Mouse (Mus musculus) megakaryocyte, embryonic 14.5 days (primary cell): Measurements from ENCODE around the gene Abca3. TPM values are rescaled to one million over a fixed set of nuclear protein-coding genes. Genes with fewer than 3 reads are reported as not detected.
A peak's percentile ranks its signal among the peaks of the same experiment; 100 is the strongest.
"Not testable (repeated sequence)": the region's sequence is repeated elsewhere in the genome, so short reads cannot be mapped to it uniquely, and the experiment has no call there.

Experiments used
- H3K27me3 ChIP-seq: replicated peaks from 2 replicates; pipeline ENCODE3; 2012; ENCODE audit warnings: inconsistent platforms
- H3K36me3 ChIP-seq: replicated peaks from 2 replicates; pipeline ENCODE3; 2012; ENCODE audit warnings: low read length, inconsistent platforms, mixed read lengths
- H3K4me1 ChIP-seq: 2 replicates; pipeline ENCODE4 v1.6.1; 2012; ENCODE audit warnings: inconsistent platforms
- H3K4me3 ChIP-seq: replicated peaks from 2 replicates; pipeline ENCODE3; 2012; ENCODE audit warnings: moderate library complexity, mild to moderate bottlenecking, inconsistent platforms
- H3K9me3 ChIP-seq: 2 replicates; pipeline ENCODE4 v1.6.1; 2012; ENCODE audit warnings: inconsistent platforms
- FLI1 ChIP-seq: IDR thresholded peaks from 2 replicates; pipeline ENCODE4 v1.6.1; 2012; ENCODE audit warnings: low read length, inconsistent platforms, mixed read lengths
- GATA1 ChIP-seq: IDR thresholded peaks from 3 replicates; pipeline ENCODE4 v1.6.1; 2012; ENCODE audit warnings: mixed read lengths, low read length, inconsistent platforms, borderline replicate concordance
- polyA plus RNA-seq: library from polyadenylated mRNA; stranded (reverse); fragments of >175 nt; gene quantifications from 2 replicates; pipeline ENCODE4 v1.2.3, GENCODE M21; 2012; ENCODE audit warnings: low replicate concordance; ENCODE audit not compliant: insufficient read depth

The Abca3 gene
- polyA plus RNA-seq, 1 experiment, result 7.6 TPM

- Histone ChIP-seq H3K4me3 (no peak overlapping the region), H3K4me1 (peaks cover 73% of the 10 kb centered on the region), H3K27me3 (no peaks in the 10 kb centered on the region), H3K9me3 (no peaks in the 10 kb centered on the region), H3K36me3 (peaks cover 58% of the 10 kb centered on the region)
- TF ChIP-seq GATA1, result no peak
- TF ChIP-seq FLI1, result no peak
Measured at GRCm38 (mm10) chr17:24451220-24451619, 99.5 kb downstream of the Abca3 start.

- H3K9me3 ChIP-seq, result no peaks in the 10 kb centered on the region
- peaks cover 51% of the 10 kb centered on the region for H3K4me1 ChIP-seq
- TF ChIP-seq FLI1, result no peak
- TF ChIP-seq GATA1, result no peak
- no peak overlapping the region for H3K4me3 ChIP-seq
- H3K36me3 ChIP-seq, result peaks cover 37% of the 10 kb centered on the region
- H3K27me3 ChIP-seq, result no peaks in the 10 kb centered on the region
Measured at GRCm38 (mm10) chr17:24453372-24453771, 101.6 kb downstream of the Abca3 start.

GRCm38 (mm10) chr17:24454218-24454755 is 102.5 kb downstream of the Abca3 start:
- Histone ChIP-seq H3K4me1 (peaks cover 44% of the 10 kb centered on the region), H3K27me3 (no peaks in the 10 kb centered on the region), H3K4me3 (peak overlapping the region; percentile 96), H3K36me3 (peaks cover 31% of the 10 kb centered on the region), H3K9me3 (no peaks in the 10 kb centered on the region)
- TF ChIP-seq FLI1 (no peak), GATA1 (no peak)

GRCm38 (mm10) chr17:24454756-24455522 is 103.2 kb downstream of the Abca3 start:
- no peaks in the 10 kb centered on the region for H3K9me3 ChIP-seq
- TF ChIP-seq GATA1 (no peak), FLI1 (no peak)
- H3K4me1 ChIP-seq, result peaks cover 44% of the 10 kb centered on the region
- H3K4me3 ChIP-seq, result peak overlapping the region; percentile 96
- H3K36me3 ChIP-seq, result peaks cover 24% of the 10 kb centered on the region
- H3K27me3 ChIP-seq, result no peaks in the 10 kb centered on the region

GRCm38 (mm10) chr17:24455523-24456206 is 103.9 kb downstream of the Abca3 start:
- H3K9me3 ChIP-seq, H3K27me3 ChIP-seq: not testable (repeated sequence)
- Histone ChIP-seq H3K36me3 (peaks cover 17% of the 10 kb centered on the region), H3K4me3 (peak overlapping the region; percentile 96), H3K4me1 (peaks cover 43% of the 10 kb centered on the region)

Other genes starting within 250 kb of the Abca3 start
- 11.7 and 45.6 TPM in 2 replicates for gene Pdpk1, start 201.0 kb upstream of the Abca3 start, polyA plus RNA-seq
- 68.6 and 109 TPM in 2 replicates for gene Amdhd2, start 188.2 kb upstream of the Abca3 start, polyA plus RNA-seq
- 252 and 695 TPM in 2 replicates for gene Atp6v0c, start 182.2 kb upstream of the Abca3 start, polyA plus RNA-seq
- gene Tbc1d24, start 146.4 kb upstream of the Abca3 start, polyA plus RNA-seq, result 1.1 TPM in 1 of 2 replicates, not detected in the other
- gene Ntn3, start 142.4 kb upstream of the Abca3 start, polyA plus RNA-seq, result 0.25 TPM in 1 of 2 replicates, not detected in the other
- 7.4 and 13.2 TPM in 2 replicates for gene Tedc2, start 131.1 kb upstream of the Abca3 start, polyA plus RNA-seq
- 14.9 and 32.9 TPM in 2 replicates for gene Ccnf, start 100.5 kb upstream of the Abca3 start, polyA plus RNA-seq
- gene Abca17, start 882 bp upstream of the Abca3 start, polyA plus RNA-seq, result not detected in 2 replicates
- 183 and 234 TPM in 2 replicates for gene Rnps1, start 62.6 kb downstream of the Abca3 start, polyA plus RNA-seq
- gene Eci1, start 74.7 kb downstream of the Abca3 start, polyA plus RNA-seq, result 11.7 and 67.7 TPM in 2 replicates
- not detected in 2 replicates for gene Dnase1l2, start 91.2 kb downstream of the Abca3 start, polyA plus RNA-seq
- gene E4f1, start 118.4 kb downstream of the Abca3 start, polyA plus RNA-seq, result 9.7 and 18.7 TPM in 2 replicates
- gene Pgp, start 118.4 kb downstream of the Abca3 start, polyA plus RNA-seq, result 48.8 and 102 TPM in 2 replicates
- not detected in 2 replicates for gene Bricd5, start 121.9 kb downstream of the Abca3 start, polyA plus RNA-seq
- 2.3 and 3.7 TPM in 2 replicates for gene Mlst8, start 127.1 kb downstream of the Abca3 start, polyA plus RNA-seq
- not detected in 2 replicates for gene Caskin1, start 136.7 kb downstream of the Abca3 start, polyA plus RNA-seq
- 122 and 123 TPM in 2 replicates for gene Traf7, start 176.0 kb downstream of the Abca3 start, polyA plus RNA-seq
- gene Rab26, start 182.3 kb downstream of the Abca3 start, polyA plus RNA-seq, result not detected in 2 replicates
- gene Pkd1, start 197.9 kb downstream of the Abca3 start, polyA plus RNA-seq, result 3.5 and 5.6 TPM in 2 replicates